Mouse (Mus musculus) c-Kit-negative CD71-positive TER-119-positive erythroid progenitor cells, embryonic 14.5 days (primary cell): ENCODE measurements at regions not wholly inside any gene's neighbourhood (a gene's known extent, or its start where the extent isn't known, plus 50 kb on each side); places are given as distances from the start of the nearest gene placed in this dataset.

Experiments used
- DNase-seq: peaks from one replicate; pipeline ENCODE4 v3.0.0-alpha.2; 2013; ENCODE audit warnings: low read depth, low spot score

DNA sequence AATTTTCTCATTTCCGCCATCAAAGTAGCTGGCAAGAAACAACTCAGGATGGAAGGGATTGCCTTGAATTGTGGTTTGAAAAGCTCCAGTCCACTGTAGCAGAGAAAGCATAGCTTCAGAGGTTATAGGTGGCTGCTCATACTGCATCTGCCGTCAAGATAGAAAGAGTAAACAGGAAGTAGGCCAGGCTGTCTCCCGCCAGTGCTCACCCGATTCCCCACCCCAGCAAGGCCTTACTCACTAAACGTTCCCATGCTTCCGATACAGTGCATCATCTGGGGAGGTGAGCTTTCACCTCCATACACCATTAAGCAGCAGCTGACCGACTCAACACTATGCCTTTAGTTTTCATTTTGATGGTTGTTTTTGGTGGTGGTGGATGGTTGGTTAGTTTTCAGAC is 119.3 kb upstream of the Btg1 start:
- no peak for DNase-seq

DNA sequence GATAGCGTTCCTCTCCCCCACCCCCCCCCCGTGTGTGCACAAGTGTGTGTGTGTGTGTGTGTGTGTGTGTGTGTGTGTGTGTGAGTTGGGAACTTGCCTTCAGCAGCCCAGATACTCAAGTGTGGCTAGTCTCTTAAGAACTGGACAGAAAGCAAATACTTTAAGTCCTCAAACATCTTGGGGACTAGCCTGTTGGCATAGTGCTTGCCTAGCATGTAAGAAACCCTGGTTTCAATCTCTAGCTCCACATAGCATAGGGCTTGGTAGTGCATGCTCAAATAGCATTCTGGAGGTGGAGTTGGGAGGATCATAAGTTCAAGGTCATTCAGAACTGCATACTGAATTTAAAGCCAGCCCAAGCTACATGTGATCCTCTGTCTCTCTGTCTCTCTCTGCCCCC is 117.5 kb upstream of the Btg1 start:
- no peak for DNase-seq

DNA sequence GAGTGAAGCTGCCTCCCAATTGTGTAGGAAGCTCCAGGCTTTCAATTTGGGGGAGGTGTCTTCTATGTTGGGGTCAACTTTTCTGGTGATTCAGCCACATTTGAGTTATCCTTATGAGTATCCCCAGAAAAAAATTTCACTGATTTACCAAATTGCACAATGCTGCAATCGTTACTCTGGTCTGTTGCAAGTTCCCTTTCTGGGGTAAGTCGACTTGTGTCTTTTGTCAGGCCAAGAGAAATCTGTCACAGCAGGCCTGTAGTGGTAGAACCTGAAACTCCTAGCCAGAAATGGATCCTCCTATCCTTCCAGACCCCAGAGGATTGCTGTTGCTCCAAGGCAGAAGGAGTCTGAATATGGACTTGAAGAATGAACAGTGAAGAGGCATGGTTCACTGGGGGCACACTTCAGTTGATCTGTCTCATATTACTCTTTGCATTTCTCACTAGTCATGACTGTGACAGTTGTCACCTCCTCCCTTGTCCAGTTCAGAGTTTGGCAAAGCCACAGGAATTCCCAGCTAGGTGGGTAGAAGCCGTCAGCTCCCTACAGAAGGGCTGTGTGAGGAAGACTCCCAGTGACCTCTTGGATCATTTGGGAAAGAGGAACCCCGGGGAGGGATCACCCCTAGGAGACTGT is 114.6 kb upstream of the Btg1 start:
- DNase-seq: no peak

GRCm38 (mm10) chr10:96502736-96503135 is 114.1 kb upstream of the Btg1 start:
- no peak for DNase-seq

- DNase-seq: no peak
These were observed 112.5 kb upstream of the Btg1 start for GRCm38 (mm10) chr10:96504340-96504739.

- DNase-seq: no peak
These were observed 101.5 kb upstream of the Btg1 start for GRCm38 (mm10) chr10:96515164-96515922.

DNA sequence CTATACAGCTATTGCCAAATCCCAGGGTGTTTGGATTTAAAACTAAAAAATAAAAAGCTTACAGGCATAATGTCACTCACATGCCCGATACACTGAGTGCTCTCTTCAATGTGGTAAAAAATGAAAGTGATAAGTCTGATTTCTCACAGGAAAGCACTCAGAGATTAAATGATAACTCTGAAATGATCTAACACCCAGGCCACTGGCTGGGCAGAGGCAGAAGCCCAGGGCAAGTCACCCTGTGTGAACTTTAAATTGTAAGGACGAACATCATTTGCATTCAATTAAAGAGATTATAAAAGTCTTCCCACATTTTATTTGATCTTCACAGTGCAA is 100.9 kb upstream of the Btg1 start:
- DNase-seq: no peak

DNA sequence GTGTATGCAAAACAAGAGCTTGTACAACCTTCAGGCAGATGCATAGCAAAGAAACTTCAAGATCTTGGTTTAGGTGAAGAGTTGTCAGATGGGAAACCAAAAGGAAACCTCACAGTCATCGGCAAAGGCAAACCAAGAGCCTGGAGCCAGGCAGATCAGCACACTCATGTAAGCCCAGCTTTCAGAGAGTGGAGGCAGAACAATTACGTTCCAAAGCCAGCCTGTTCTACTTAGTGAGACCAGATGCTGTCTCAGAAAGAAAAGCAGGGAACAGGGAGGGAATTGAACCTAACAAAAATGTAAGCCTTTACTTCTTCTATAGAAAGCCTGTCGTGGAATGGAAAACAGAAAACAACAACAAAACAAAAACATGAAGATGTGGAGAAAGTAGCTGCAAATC is 97.4 kb upstream of the Btg1 start:
- DNase-seq: no peak

DNA sequence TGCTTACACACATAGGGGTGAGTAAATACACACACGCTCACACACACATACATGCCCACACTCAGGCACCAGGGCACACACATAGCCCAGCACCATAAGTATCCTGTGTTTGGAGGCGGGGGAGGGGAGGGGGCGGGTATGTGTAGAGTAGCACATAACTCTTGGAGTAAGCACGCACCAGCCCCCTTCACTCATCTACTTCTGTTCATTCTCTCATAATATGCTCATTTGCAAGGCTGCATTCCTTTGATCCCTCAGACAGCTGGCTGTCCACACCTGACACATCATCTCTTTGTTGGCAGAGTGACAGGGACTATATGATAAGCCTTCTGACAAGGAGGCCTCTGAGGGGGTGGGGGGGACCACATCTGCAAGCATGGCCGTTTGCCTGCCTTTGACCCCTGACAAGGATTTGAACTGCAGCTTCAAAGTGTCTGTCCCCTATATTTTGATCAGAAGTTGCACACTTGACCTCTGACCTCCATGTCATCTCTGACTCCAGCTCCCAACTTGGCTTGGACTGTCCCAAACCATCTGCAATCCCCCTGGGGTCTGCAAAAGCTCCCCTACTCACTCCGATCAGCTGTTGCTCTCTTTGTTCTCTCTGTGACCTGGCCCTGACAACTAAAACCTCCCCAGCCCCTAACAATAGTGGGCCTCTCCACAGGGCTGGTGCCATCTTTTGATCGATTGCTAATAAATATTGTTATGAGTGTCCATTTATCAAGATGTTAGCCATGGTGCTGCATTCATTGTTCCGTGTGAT is 95.6 kb upstream of the Btg1 start:
- no peak for DNase-seq

- DNase-seq: no peak
These were observed 92.6 kb upstream of the Btg1 start for GRCm38 (mm10) chr10:96523967-96524801.

DNA sequence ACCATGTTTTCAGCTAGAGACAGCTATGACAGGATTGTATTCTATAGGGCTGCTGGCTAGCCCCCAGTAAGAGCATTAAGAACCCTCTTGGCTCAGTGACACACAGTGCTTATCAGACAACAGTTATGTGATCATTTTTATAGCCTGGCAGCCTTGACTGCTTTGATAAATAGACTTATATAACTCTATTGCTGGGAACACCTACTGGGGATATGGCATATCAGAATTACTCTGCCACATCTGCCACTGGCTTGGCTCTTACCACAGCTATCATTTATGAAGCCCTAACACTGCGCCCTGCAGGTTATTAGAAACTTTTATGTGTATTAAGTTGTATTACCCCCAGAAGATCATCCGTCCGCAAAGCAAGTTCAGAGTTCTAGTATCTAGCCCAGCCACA is 88.9 kb upstream of the Btg1 start:
- DNase-seq: no peak

GRCm38 (mm10) chr10:96534547-96535124 is 82.2 kb upstream of the Btg1 start:
- DNase-seq: no peak

DNA sequence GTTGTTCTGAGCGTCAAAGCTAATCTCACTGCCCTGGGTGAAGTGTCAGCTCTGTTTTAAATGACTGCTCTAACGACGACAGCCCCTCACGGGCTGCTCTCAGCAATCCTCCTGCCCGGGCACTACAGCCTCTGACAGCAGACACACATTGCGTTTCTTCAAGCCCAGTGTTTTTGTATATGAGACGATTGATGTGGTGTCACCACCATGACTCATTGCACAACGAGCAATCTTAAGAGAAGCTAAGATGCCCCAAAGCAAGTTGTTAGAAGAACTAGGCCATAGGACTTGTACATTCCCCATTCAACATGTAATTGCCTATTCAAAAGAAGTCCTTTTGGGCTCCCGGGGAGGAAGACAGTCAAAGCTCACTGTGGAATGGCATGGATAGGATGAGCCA is 81.3 kb upstream of the Btg1 start:
- DNase-seq: no peak

DNA sequence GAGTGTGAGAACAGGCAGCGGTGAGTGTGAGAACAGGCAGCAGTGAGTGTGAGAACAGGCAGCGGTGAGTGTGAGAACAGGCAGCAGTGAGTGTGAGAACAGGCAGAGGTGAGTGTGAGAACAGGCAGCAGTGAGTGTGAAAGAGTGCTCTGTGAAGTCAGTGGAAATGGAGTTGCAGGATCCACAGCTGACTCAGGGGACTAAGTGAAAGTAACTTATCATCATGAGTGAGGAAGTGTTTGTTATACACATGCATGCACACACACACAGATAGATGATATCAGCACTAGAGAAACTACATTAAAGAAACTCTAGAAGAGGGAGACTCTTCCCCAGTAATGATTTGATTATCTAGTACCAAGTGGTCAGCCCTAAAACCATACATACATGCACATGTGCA is 76.0 kb upstream of the Btg1 start:
- no peak for DNase-seq

DNA sequence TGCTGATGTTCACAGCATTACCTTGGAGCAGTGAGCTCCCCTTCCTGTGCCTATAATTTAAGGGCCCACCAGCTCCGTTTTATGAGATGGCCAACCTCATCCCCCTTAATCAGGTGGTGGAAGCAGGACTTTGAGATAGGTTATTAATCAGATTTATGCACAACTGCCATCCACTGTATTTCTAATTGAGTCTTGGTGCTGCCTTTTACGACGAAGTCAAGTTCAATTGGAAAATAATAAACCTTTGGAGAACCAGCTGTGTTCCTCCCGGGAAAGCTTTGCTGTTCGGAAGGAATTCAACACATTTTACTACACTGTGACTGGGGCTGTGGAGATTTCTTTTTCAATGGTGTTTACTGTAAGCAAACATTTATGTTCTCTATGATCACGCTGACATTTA is 71.5 kb upstream of the Btg1 start:
- no peak for DNase-seq

DNA sequence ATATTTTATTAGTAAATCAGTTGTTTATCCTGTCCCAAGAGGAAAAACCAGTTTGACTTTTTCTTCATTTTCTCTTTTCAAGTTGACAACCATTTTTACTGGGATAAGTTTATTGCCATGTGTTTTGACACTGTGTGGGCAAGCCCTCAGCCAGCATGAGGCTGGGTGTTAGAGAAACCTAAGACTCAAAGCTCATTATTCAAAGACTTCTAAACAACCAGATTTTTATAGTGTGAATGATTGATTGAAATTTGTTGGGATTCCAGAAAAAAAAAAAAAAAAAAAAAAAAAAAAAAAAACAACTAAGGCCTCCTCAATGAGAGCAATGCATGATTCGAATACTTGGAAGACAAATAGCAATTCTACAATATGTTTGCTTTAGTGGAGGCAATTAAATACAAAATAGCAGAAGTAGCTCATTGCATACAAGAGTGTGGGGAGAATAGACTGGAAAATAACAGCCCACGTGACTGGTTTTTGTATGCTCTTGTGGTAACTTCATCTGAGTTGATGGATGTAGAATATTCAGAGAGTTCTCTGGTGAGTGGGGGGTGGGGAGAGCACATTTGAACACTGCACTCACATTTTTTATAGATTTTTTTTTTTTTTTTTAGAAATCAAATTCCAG is 70.9 kb upstream of the Btg1 start:
- DNase-seq: no peak

DNA sequence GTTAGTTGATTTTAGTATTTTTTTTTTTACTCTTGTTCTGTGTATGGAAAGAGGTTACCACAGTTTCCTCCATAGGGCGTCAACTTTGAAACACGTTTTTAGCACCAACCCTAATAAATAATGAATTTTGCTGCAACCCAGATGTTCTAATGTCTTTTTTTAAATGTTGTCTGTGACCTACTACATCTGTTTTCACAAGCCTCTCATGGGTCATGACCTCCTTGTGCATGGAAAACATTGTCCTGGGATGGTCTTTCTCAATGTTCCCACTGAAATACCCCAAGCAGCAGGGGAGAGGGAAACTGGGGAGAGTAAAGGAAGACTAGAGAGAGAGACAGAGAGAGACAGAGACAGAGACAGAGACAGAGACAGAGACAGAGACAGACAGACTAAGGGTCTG is 67.2 kb upstream of the Btg1 start:
- no peak for DNase-seq

GRCm38 (mm10) chr10:96550266-96550665 is 66.5 kb upstream of the Btg1 start:
- no peak for DNase-seq

- DNase-seq: no peak
These were observed 59.5 kb upstream of the Btg1 start for GRCm38 (mm10) chr10:96557336-96557735.

DNA sequence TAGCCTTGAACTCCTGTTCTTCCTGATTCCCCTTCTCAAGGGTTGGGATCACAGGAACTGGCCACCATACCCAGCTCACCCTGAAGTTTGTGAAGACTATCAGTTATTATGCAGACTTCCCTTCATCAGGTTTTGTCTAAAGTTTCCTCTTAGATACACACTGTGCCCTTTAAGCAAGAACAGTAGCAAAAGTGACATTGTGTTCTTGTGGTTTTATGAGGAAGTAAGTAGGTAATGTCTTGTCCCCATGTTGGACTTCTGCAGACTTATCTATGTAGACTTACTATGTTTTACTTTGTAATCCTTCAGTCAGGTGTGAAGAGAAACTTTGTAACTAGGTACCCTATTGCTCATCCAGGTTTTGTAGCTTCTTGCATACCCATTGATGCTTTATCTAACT is 51.5 kb upstream of the Btg1 start:
- DNase-seq: no peak
